Mouse (Mus musculus) heart, postnatal 0 days (tissue): ENCODE data around the gene Uvrag.

Source experiments
- CTCF ChIP-seq: IDR thresholded peaks from 2 replicates; pipeline ENCODE4 v1.5.1; 2016; ENCODE audit warnings: antibody characterized with exemption, control low read depth, low read depth
- EP300 ChIP-seq: IDR thresholded peaks from 2 replicates; pipeline ENCODE4 v1.6.1; 2016; ENCODE audit warnings: antibody characterized with exemption, low read depth

- TF ChIP-seq EP300 (no peak), CTCF (peak; percentile 62)
Observed at GRCm38 (mm10) chr7:98836646-98837045, 304.3 kb downstream of the Uvrag start.
